ENCODE assay signal across 22 mouse cellular contexts in the genomic region with DNA sequence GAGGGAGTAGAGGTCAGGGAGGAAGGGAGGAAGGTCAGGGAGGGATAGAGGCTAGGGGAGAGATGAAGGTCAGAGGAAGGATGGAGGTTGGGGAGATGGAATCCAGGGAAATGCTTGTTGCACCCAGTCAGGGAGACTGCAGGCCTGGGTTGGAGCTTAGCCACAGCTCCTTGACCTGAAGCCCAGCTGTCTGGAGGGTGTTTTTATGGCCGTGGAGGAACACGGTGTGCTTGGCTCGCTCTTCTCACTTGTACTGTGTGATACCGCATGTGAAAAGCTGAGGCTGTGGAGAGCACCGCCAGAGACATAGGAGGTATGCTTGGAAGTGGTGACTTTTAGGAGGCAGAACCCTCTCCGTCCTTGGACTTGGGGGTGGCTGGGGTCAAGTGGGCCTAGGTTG. TPM values are rescaled to one million over a fixed set of nuclear protein-coding genes. Genes with fewer than 3 reads are reported as not detected.
A peak's percentile ranks its signal among the peaks of the same experiment; 100 is the strongest.
DNase-seq lines count a peak whose midpoint lies in the region; ATAC-seq lines count a peak whose summit lies in the region.
"Had no signal": no experiment of that assay in that cellular context is flagged by ENCODE, and none has a peak within 500 bp of the region (broad histone marks: within the 10 kb centered on the region; RNA-seq: fewer than 3 reads in every experiment).

No protein-coding gene starts in this region.

- no peaks in the 10 kb centered on the region for H3K9me3 ChIP-seq in heart, embryonic 12.5 days (replicated peaks)
- H3K9me3 ChIP-seq: heart, embryonic 15.5 days; hindbrain, embryonic 10.5 days; limb, embryonic 10.5 days; neural tube, embryonic 13.5 days had no signal

- 80% methylated on average over 6 of the region's 6 CpGs for WGBS in heart, embryonic 12.5 days

- H3K9ac ChIP-seq in heart, embryonic 12.5 days = no peak overlapping the region
- H3K9ac ChIP-seq: heart, embryonic 15.5 days; lung, embryonic 14.5 days; neural tube, embryonic 13.5 days had no signal

- peaks cover 10% of the 10 kb centered on the region; the same call in 1 of the 2 replicates for H3K4me1 ChIP-seq in heart, embryonic 12.5 days (replicated peaks)
- H3K4me1 ChIP-seq: neural tube, embryonic 13.5 days had no signal

- peak; percentile 47 to 77 for DNase-seq in heart, adult 18-20 months
- DNase-seq in thymus, postnatal 0 days (ENCODE audit: low spot score) = peak; percentile 29
- DNase-seq in thymus, postnatal 10 days (ENCODE audit: low spot score in 2 of 2) = no peak
- DNase-seq in naive thymus-derived CD4-positive, alpha-beta T cell, adult 2 months (ENCODE audit: low read depth) = peak; percentile 46
- no peak for DNase-seq in frontal cortex, postnatal 25 days (ENCODE audit: low spot score in 2 of 2)
- no peak for DNase-seq in right cerebral cortex, adult 18-20 months
- DNase-seq: adrenal gland, postnatal 10 days; cerebellum, adult 9-10 months; lung, embryonic 14.5 days had no signal

- no peak overlapping the region for H3K4me3 ChIP-seq in heart, embryonic 12.5 days
- H3K4me3 ChIP-seq: heart, embryonic 15.5 days; hindbrain, embryonic 10.5 days; left cerebral cortex, adult 2 months; limb, embryonic 10.5 days; neural tube, embryonic 13.5 days had no signal

- no peak overlapping the region for H3K27ac ChIP-seq in heart, embryonic 12.5 days (ENCODE audit: poor library complexity, severe bottlenecking)
- H3K27ac ChIP-seq: heart, embryonic 15.5 days; hindbrain, embryonic 10.5 days; kidney, postnatal 0 days; left cerebral cortex, adult 2 months; limb, embryonic 10.5 days; macrophage; neural tube, embryonic 13.5 days had no signal

- H3K36me3 ChIP-seq in heart, embryonic 12.5 days = no peaks in the 10 kb centered on the region
- H3K36me3 ChIP-seq: heart, embryonic 15.5 days; hindbrain, embryonic 10.5 days; limb, embryonic 10.5 days; neural tube, embryonic 13.5 days had no signal

- H3K4me2 ChIP-seq in heart, embryonic 12.5 days = no peak overlapping the region
- H3K4me2 ChIP-seq: heart, embryonic 15.5 days; liver, embryonic 11.5 days; lung, embryonic 14.5 days; midbrain, embryonic 11.5 days; neural tube, embryonic 13.5 days had no signal

- H3K27me3 ChIP-seq in heart, embryonic 12.5 days (replicated peaks) = peaks cover 7% of the 10 kb centered on the region; the same call in 1 of the 2 replicates
- H3K27me3 ChIP-seq: neural tube, embryonic 13.5 days had no signal

- ATAC-seq in heart, embryonic 12.5 days (ENCODE audit: insufficient number of reproducible peaks, low FRiP score) = no peak

RNA-seq across cellular contexts. Expression of a gene that starts 43.1 kb away (rescaled TPM):
- total RNA-seq in heart, adult 18-20 months (2021) = 1 to 10 TPM in 1 of 2 experiments, under 1 TPM in 1; 0.17 to 1.2 TPM
- not detected in 2 replicates for polyA plus RNA-seq in heart, embryonic 12.5 days (2016; fragmentation: Nextera tagmentation; extraction: Ambion mirVana)
- polyA plus RNA-seq in thymus, postnatal 0 days (2015; fragmentation: Nextera tagmentation; extraction: Ambion mirVana) = 141 and 145 TPM in 2 replicates
- polyA plus RNA-seq: embryonic facial prominence, embryonic 14.5 days; forebrain, embryonic 11.5 days; heart, embryonic 15.5 days; hindbrain, embryonic 10.5 days; kidney, postnatal 0 days; limb, embryonic 10.5 days; liver, embryonic 11.5 days; midbrain, embryonic 11.5 days; neural tube, embryonic 13.5 days had no signal

RNA-seq across cellular contexts. Expression of a gene that starts 48.0 kb away (rescaled TPM):
- 1 to 10 TPM in 1 of 2 experiments, not detected in 1; 1.1 TPM for total RNA-seq in heart, adult 18-20 months (2021)
- polyA plus RNA-seq in heart, embryonic 12.5 days (2016; fragmentation: Nextera tagmentation; extraction: Ambion mirVana) = 0.19 and 0.55 TPM in 2 replicates
- polyA plus RNA-seq in thymus, postnatal 0 days (2015; fragmentation: Nextera tagmentation; extraction: Ambion mirVana) = 116 and 132 TPM in 2 replicates
- polyA plus RNA-seq: intestine, embryonic 14.5 days; liver, embryonic 11.5 days had no signal

RNA-seq across cellular contexts. Expression of a gene that starts 52.8 kb away (rescaled TPM):
- total RNA-seq in heart, adult 18-20 months (2021) = 1 to 10 TPM; 2.1 TPM
- 0.23 and 0.41 TPM in 2 replicates for polyA plus RNA-seq in heart, embryonic 12.5 days (2016; fragmentation: Nextera tagmentation; extraction: Ambion mirVana)
- 2.4 and 3.3 TPM in 2 replicates for polyA plus RNA-seq in thymus, postnatal 0 days (2015; fragmentation: Nextera tagmentation; extraction: Ambion mirVana)

Comparison
In these comparisons a context has a peak if more than half of its experiments do, and no peak if none do; other contexts are left out.
1. DNase-seq: peak in heart, adult 18-20 months (2 of 2), thymus, postnatal 0 days (single experiment) and naive thymus-derived CD4-positive, alpha-beta T cell, adult 2 months (single experiment); none in thymus, postnatal 10 days (0 of 2), frontal cortex, postnatal 25 days (0 of 2) and right cerebral cortex, adult 18-20 months (single experiment).
2. RNA of a gene that starts 43.1 kb away (polyA plus RNA-seq): 141 to 145 TPM in thymus, postnatal 0 days; not detected in heart, embryonic 12.5 days; every median in the first group is over 100 times any median in the second.
3. RNA of a gene that starts 48.0 kb away (polyA plus RNA-seq): 116 to 132 TPM in thymus, postnatal 0 days; 0.19 to 0.55 TPM in heart, embryonic 12.5 days; every median in the first group is over 10 times any median in the second.